Mouse (Mus musculus) midbrain, embryonic 13.5 days (tissue): Measurements from ENCODE around the gene Gm29609. TPM values are rescaled to one million over a fixed set of nuclear protein-coding genes. Genes with fewer than 3 reads are reported as not detected.

Source experiments
- ATAC-seq: fragments of 200-750 bp; cut with Nextera tagmentation; 2 replicates; pipeline ENCODE4 v1.8.0; 2017; ENCODE audit warnings: mild to moderate bottlenecking, moderate TSS enrichment, moderate library complexity
- H3K27ac ChIP-seq: fragments of 300-500 bp; sonication (generic); 2 replicates; pipeline ENCODE4 v1.5.1; 2015; ENCODE audit warnings: inconsistent platforms, mild to moderate bottlenecking, moderate library complexity
- H3K27me3 ChIP-seq: fragments of 300-500 bp; sonication (generic); 2 replicates; pipeline ENCODE4 v1.6.1; 2015; ENCODE audit warnings: mild to moderate bottlenecking, inconsistent platforms
- H3K36me3 ChIP-seq: fragments of 300-500 bp; sonication (generic); 2 replicates; pipeline ENCODE4 v1.6.1; 2015; ENCODE audit warnings: mild to moderate bottlenecking, inconsistent platforms
- H3K4me1 ChIP-seq: fragments of 300-500 bp; sonication (generic); replicated peaks from 2 replicates; pipeline ENCODE4 v1.6.1; 2015; ENCODE audit warnings: inconsistent platforms
- H3K4me2 ChIP-seq: fragments of 300-500 bp; sonication (generic); replicated peaks from 2 replicates; pipeline ENCODE4 v1.6.1; 2015; ENCODE audit warnings: moderate library complexity, mild to moderate bottlenecking, inconsistent platforms
- H3K4me3 ChIP-seq: fragments of 300-500 bp; sonication (generic); replicated peaks from 2 replicates; pipeline ENCODE4 v1.5.1; 2015; ENCODE audit warnings: mild to moderate bottlenecking, inconsistent platforms
- H3K9ac ChIP-seq: fragments of 300-500 bp; sonication (generic); replicated peaks from 2 replicates; pipeline ENCODE4 v1.6.1; 2015; ENCODE audit warnings: mild to moderate bottlenecking, inconsistent platforms
- H3K9me3 ChIP-seq: fragments of 300-500 bp; sonication (generic); 2 replicates; pipeline ENCODE4 v1.6.1; 2016; ENCODE audit warnings: mild to moderate bottlenecking, inconsistent platforms
- WGBS: fragments of 180-500 bp; shearing (Covaris S2); methylation state at CpG from one replicate; pipeline ENCODE4 v1.1.7; 2015; 5-methylcytosine and 5-hydroxymethylcytosine counted together
- polyA plus RNA-seq: library from polyadenylated mRNA; unstranded; fragments of >200 nt; fragmentation: Nextera tagmentation; extraction: Ambion mirVana; gene quantifications from 2 replicates; pipeline ENCODE4 v1.2.1, GENCODE M21; 2015

Gene Gm29609
- polyA plus RNA-seq, 1 experiment from 2014 or later, result 0.86 TPM

DNA sequence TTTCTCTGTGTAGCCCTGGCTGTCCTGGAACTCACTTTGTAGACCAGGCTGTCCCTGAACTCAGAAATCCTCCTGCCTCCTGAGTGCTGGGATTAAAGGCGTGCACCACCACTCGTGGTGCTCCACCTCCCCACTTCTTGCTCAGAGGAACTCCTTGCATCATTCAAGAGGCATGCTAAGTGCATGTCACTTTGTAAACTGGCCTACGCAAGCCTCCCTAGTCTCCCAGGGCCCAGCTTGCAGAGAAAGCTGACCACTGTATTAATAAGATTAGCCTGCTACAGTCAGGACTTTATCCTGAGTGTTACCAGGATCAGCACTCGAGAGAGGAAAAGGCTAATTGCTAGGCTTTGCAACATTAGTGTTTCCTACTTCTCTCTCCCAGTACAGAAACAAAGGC lies 11.1 kb downstream of the Gm29609 start:
- WGBS, result 92% methylated on average over 4 of the region's 4 CpGs
- Histone ChIP-seq H3K27me3 (no peaks in the 10 kb centered on the region), H3K9me3 (no peaks in the 10 kb centered on the region), H3K27ac (no peak overlapping the region), H3K36me3 (peaks cover 95% of the 10 kb centered on the region), H3K4me3 (no peak overlapping the region), H3K9ac (no peak overlapping the region), H3K4me2 (no peak overlapping the region), H3K4me1 (no peaks in the 10 kb centered on the region)
- ATAC-seq, result no peak

DNA sequence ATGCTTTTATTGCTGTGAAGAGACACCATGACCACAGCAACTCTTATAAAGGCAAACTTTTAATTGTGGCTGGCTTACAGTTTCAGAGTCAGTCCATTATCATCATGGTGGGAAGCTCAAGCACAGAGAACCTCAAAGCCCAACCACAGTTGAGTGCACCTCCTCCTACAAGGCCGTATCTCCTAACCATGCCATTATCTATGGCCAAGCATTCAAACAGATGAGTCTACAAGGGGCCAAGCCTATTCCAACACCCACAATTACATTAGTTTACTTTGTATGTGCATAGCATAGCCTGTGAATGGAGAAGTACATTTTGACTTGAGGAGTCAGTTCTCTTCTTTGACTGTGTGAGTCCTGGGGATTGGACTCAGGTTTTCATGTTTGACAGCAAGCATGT lies 14.8 kb downstream of the Gm29609 start:
- WGBS, result 94% methylated on average over 1 of the region's 1 CpGs
- no peak for ATAC-seq

DNA sequence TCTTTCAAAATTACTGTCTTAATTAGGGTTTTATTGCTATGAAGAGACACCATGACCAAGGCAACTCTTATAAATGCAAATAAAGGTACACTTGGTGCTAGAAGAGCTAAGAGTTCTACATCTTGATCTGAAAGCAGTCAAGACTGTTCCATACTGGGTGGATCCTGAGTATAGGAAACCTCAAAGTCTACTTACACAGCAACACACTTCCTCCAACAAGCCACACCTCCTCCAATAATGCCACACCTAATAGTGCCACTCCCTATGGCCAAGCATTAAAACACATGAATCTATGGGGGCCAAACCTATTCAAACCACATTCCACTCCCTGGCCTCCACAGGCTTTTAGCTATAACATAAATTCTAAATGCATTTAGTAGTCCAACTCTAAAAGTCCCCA lies 17.2 kb downstream of the Gm29609 start:
- Histone ChIP-seq H3K27me3 (no peaks in the 10 kb centered on the region), H3K9ac (no peak overlapping the region), H3K4me2 (no peak overlapping the region), H3K36me3 (peaks cover 91% of the 10 kb centered on the region), H3K27ac (no peak overlapping the region), H3K9me3 (no peaks in the 10 kb centered on the region), H3K4me3 (no peak overlapping the region), H3K4me1 (no peaks in the 10 kb centered on the region)
- ATAC-seq, result no peak

More for the DNA sequence above, 14.8 kb downstream of the Gm29609 start:
- Histone ChIP-seq H3K9ac (no peak overlapping the region), H3K27me3 (no peaks in the 10 kb centered on the region), H3K4me3 (no peak overlapping the region), H3K36me3 (peaks cover 91% of the 10 kb centered on the region), H3K4me1 (no peaks in the 10 kb centered on the region), H3K9me3 (no peaks in the 10 kb centered on the region), H3K27ac (no peak overlapping the region), H3K4me2 (no peak overlapping the region)

GRCm38 (mm10) chr5:31154152-31154553 lies 25.6 kb downstream of the Gm29609 start, which contains the start of gene Mpv17:
Gene Mpv17, minus strand, starts transcription at chr5:31154251.
- Histone ChIP-seq H3K9me3 (no peaks in the 10 kb centered on the region), H3K27me3 (no peaks in the 10 kb centered on the region), H3K4me3 (peak within 1 kb of the TSS; percentile 70), H3K4me2 (peak within 1 kb of the TSS; percentile 82), H3K36me3 (peaks cover 34% of the 10 kb centered on the region), H3K27ac (peak within 1 kb of the TSS; percentile 83), H3K4me1 (peaks cover 17% of the 10 kb centered on the region), H3K9ac (peak within 1 kb of the TSS; percentile 79)
- peak; percentile 97 for ATAC-seq
- WGBS, result under 1% methylated on average over 19 of the region's 19 CpGs

DNA sequence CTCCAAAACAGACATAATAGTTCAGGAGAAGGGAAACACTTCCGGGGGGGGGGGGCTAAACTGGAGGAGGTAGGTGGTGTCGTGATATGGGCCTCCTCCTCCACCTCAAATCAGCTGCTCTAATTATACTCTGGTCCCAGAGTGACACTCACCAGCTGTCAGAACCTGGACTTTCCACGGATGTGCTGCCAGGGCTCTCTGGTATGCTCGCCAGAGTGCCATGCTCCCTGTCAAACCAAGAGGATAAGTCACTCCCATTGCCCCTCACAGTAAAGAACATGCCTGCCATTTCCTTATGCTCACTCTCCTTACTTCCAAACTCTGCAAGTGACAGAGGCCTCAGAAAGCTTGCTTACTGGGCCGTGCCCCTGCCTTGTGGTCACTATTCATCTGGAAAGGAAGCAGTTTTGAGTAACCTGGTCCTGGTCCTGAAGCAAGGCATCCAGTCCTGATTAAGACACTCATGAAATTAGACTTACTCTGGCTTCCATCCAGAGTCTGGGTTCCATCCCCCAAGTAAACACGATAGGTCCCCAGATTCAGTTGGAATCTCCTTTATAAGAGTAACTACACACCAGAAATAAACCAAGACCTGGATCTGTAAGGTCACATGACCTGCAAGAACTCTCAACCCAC lies 26.1 kb downstream of the Gm29609 start:
- peak; percentile 38 for ATAC-seq
- Histone ChIP-seq H3K4me1 (peaks cover 17% of the 10 kb centered on the region), H3K9ac (peak overlapping the region; percentile 79), H3K27me3 (no peaks in the 10 kb centered on the region), H3K9me3 (no peaks in the 10 kb centered on the region), H3K4me2 (peak overlapping the region; percentile 82), H3K27ac (peak overlapping the region; percentile 83; the same call in 1 of the 2 replicates), H3K4me3 (peak overlapping the region; percentile 70), H3K36me3 (peaks cover 29% of the 10 kb centered on the region)
- WGBS, result 38% methylated on average over 6 of the region's 6 CpGs

DNA sequence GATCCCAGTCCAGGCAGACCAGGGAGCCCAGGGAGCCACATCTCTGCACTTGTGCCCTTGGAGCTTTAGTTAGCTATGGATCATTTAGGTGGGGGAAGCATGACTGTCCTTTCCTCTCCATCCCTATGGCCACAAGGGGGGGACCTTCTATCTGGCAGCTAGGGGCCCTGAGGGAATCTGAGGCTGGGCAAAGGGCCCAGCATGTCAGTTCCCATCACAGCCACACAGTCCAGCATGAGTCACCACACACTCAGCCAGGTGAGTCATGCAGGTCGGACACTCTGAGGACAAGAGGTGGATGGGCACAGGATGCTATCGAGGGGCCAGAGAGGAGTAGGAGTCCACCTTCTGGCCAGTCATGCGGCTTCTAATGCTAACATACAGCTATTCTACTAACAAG lies 28.0 kb downstream of the Gm29609 start:
- no peak for ATAC-seq
- H3K27me3 ChIP-seq, result no peaks in the 10 kb centered on the region
- H3K4me1 ChIP-seq, result peaks cover 17% of the 10 kb centered on the region
- WGBS, result 96% methylated on average over 3 of the region's 3 CpGs
- H3K27ac ChIP-seq, result no peak overlapping the region
- no peaks in the 10 kb centered on the region for H3K9me3 ChIP-seq
- H3K4me3 ChIP-seq, result no peak overlapping the region
- no peak overlapping the region for H3K9ac ChIP-seq
- H3K36me3 ChIP-seq, result peaks cover 23% of the 10 kb centered on the region
- no peak overlapping the region for H3K4me2 ChIP-seq

DNA sequence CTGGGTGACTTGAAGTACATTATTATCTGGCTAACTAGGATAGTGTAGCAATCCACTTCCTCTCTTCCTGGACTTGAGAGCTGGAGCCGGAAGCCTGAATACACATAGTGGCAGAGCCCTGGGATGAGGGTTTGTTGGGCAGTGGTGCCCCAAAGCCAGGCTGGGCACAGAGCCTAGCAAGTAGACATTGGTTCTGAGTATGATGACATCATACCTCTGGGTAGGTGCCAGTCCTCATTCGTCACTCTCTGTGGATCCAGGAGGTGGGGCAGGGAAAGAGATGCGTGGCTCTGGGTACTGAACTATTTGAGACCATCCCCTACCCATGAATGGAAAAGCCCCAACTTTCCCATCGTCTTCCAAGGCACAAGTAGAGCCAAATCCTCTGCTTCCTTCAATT lies 29.9 kb downstream of the Gm29609 start:
- Histone ChIP-seq H3K9ac (no peak overlapping the region), H3K9me3 (no peaks in the 10 kb centered on the region), H3K27me3 (no peaks in the 10 kb centered on the region), H3K4me3 (no peak overlapping the region), H3K4me1 (peaks cover 15% of the 10 kb centered on the region), H3K36me3 (peaks cover 34% of the 10 kb centered on the region), H3K4me2 (no peak overlapping the region), H3K27ac (no peak overlapping the region)
- ATAC-seq, result no peak
- 92% methylated on average over 4 of the region's 4 CpGs for WGBS

GRCm38 (mm10) chr5:31138968-31139425 lies 40.7 kb downstream of the Gm29609 start:
- Histone ChIP-seq H3K4me2 (peak overlapping the region; percentile 51; the same call in 1 of the 2 replicates), H3K36me3 (peaks cover 11% of the 10 kb centered on the region), H3K9ac (no peak overlapping the region), H3K9me3 (no peaks in the 10 kb centered on the region), H3K27me3 (peaks cover 61% of the 10 kb centered on the region), H3K27ac (no peak overlapping the region), H3K4me1 (peaks cover 22% of the 10 kb centered on the region), H3K4me3 (peak overlapping the region; percentile 33)
- WGBS, result 15% methylated on average over 9 of the region's 9 CpGs
- no peak for ATAC-seq

- peaks cover 65% of the 10 kb centered on the region for H3K27me3 ChIP-seq
- H3K27ac ChIP-seq, result no peak within 1 kb of the TSS
- no peaks in the 10 kb centered on the region for H3K9me3 ChIP-seq
- H3K4me3 ChIP-seq, result peak within 1 kb of the TSS; percentile 33
- H3K4me2 ChIP-seq, result peak within 1 kb of the TSS; percentile 51
- peaks cover 9% of the 10 kb centered on the region for H3K36me3 ChIP-seq
- under 1% methylated on average over 52 of the region's 52 CpGs for WGBS
- peaks cover 22% of the 10 kb centered on the region for H3K4me1 ChIP-seq
- 0 out of 2 replicates have a peak within 1 kb of the TSS, but pooled peaks have one; percentile 23 for H3K9ac ChIP-seq
- peak; percentile 60 for ATAC-seq
Observed at GRCm38 (mm10) chr5:31138241-31138967, 41.3 kb downstream of the Gm29609 start, which contains the start of gene Ucn. Gene Ucn, minus strand, starts transcription at chr5:31138829.

DNA sequence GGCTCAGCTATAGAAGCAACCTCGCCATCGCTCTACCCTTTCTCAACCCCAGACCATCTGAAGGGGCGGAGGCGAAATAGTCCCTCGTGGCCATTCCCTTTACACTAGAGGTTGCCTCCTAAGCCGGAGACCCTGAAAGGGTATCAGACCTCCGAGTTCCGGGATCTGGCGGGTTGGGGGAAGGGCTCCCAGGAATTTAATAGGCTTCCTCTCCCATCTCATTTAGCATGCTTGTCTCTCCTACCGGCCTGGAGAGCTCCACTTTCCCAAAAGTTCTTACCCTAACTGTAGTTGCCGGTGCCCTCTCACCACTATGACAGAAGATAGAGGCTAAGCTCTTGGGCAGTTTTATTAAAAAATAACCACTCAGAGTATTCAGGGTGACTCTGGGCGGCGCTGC lies 42.1 kb downstream of the Gm29609 start:
- peaks cover 65% of the 10 kb centered on the region for H3K27me3 ChIP-seq
- ATAC-seq, result no peak
- peaks cover 22% of the 10 kb centered on the region for H3K4me1 ChIP-seq
- no peaks in the 10 kb centered on the region for H3K9me3 ChIP-seq
- H3K36me3 ChIP-seq, result peaks cover 9% of the 10 kb centered on the region
- peak overlapping the region; percentile 33 for H3K4me3 ChIP-seq
- no peak overlapping the region for H3K27ac ChIP-seq
- 1% methylated on average over 13 of the region's 13 CpGs for WGBS
- peak overlapping the region; percentile 51 for H3K4me2 ChIP-seq
- H3K9ac ChIP-seq, result 0 out of 2 replicates have a peak overlapping the region, but pooled peaks have one; percentile 23

DNA sequence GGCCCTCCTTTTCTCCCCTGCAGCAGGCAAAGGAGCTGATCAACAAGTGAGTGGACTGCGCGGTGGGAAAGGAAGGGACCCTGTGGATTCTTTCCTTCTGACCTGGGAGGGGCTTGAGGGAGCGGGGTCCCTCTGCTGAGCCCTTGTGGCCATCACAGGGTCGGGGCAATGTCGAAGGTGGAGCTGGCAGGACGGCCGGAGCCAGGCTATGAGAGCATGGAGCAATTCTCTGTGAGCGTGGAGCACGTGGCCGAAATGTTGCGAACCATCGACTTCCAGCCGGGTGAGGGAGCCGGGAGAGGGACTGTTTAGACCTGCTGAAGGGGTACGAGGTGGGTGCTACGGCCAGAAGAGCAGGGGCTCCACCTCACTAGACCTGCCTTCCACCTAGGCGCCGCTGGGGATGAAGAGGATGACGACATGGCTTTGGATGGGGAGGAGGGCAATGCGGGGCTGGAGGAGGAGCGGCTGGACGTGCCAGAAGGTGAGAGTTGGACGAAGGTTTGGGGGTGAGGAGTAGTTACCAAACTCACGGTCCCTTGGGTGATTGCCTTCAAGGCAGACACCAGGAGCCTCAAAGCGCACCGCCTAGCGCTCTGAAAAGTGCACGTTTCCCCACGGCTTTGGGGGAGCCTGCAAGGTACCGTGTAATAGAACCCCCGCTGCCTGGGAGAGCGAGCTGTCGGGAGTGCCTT lies 42.8 kb downstream of the Gm29609 start:
- no peaks in the 10 kb centered on the region for H3K9me3 ChIP-seq
- H3K27me3 ChIP-seq, result peaks cover 65% of the 10 kb centered on the region
- no peak overlapping the region for H3K9ac ChIP-seq
- no peak for ATAC-seq
- H3K4me2 ChIP-seq, result peak overlapping the region; percentile 51
- H3K4me1 ChIP-seq, result peaks cover 22% of the 10 kb centered on the region
- H3K4me3 ChIP-seq, result peak overlapping the region; percentile 33
- WGBS, result 1% methylated on average over 33 of the region's 33 CpGs
- H3K36me3 ChIP-seq, result peaks cover 8% of the 10 kb centered on the region
- no peak overlapping the region for H3K27ac ChIP-seq

GRCm38 (mm10) chr5:31126050-31126449 lies 53.7 kb downstream of the Gm29609 start:
- Histone ChIP-seq H3K9me3 (no peaks in the 10 kb centered on the region), H3K4me1 (no peaks in the 10 kb centered on the region), H3K27me3 (no peaks in the 10 kb centered on the region), H3K9ac (no peak overlapping the region), H3K36me3 (no peaks in the 10 kb centered on the region), H3K4me2 (no peak overlapping the region), H3K4me3 (no peak overlapping the region), H3K27ac (no peak overlapping the region)
- no peak for ATAC-seq
- WGBS, result 44% methylated on average over 5 of the region's 5 CpGs
